Mouse (Mus musculus): ENCODE measurements around the gene Ado. TPM values are rescaled to one million over a fixed set of nuclear protein-coding genes. Genes with fewer than 3 reads are reported as not detected.

Gene Ado
- total RNA-seq, 1 experiment from 2014 or later: 24.2 TPM

- DNase-seq: peak; percentile 40
These were observed 12.1 kb downstream of the Ado start for GRCm38 (mm10) chr10:67536621-67537141.

GRCm38 (mm10) chr10:67535972-67536371 is 12.8 kb downstream of the Ado start:
- peak; percentile 88 for DNase-seq

GRCm38 (mm10) chr10:67535256-67535655 is 13.5 kb downstream of the Ado start, which contains the start of gene Egr2:
TSS of gene Egr2 (plus strand) at chr10:67535475.
- DNase-seq: peak; percentile 49

- no peak for DNase-seq
These were observed 19.0 kb downstream of the Ado start for GRCm38 (mm10) chr10:67529769-67530168.

- DNase-seq: no peak
These were observed 22.3 kb downstream of the Ado start for GRCm38 (mm10) chr10:67526435-67526834.

- no peak for DNase-seq
These were observed 24.1 kb downstream of the Ado start for GRCm38 (mm10) chr10:67524694-67525093.

GRCm38 (mm10) chr10:67524130-67524529 is 24.6 kb downstream of the Ado start:
- DNase-seq: no peak

GRCm38 (mm10) chr10:67518733-67519132 is 30.0 kb downstream of the Ado start:
- no peak for DNase-seq

GRCm38 (mm10) chr10:67512871-67513270 is 35.9 kb downstream of the Ado start:
- no peak for DNase-seq

GRCm38 (mm10) chr10:67512211-67512610 is 36.5 kb downstream of the Ado start:
- no peak for DNase-seq

- DNase-seq: no peak
These were observed 43.5 kb downstream of the Ado start for GRCm38 (mm10) chr10:67505248-67505647.

- no peak for DNase-seq
These were observed 44.7 kb downstream of the Ado start for GRCm38 (mm10) chr10:67504046-67504445.

GRCm38 (mm10) chr10:67503320-67503995 is 45.3 kb downstream of the Ado start:
- DNase-seq: no peak

- no peak for DNase-seq
These were observed 50.8 kb downstream of the Ado start for GRCm38 (mm10) chr10:67497951-67498350.

GRCm38 (mm10) chr10:67497144-67497892 is 51.4 kb downstream of the Ado start:
- no peak for DNase-seq

Other genes starting within 250 kb of the Ado start
- gene Egr2, start 13.5 kb downstream of the Ado start, total RNA-seq (2021): 1.2 and 2.6 TPM in 2 replicates

Data from adrenal gland, postnatal 14 days (tissue).